Mouse (Mus musculus): ENCODE measurements around the gene Ctbp1. TPM values are rescaled to one million over a fixed set of nuclear protein-coding genes. Genes with fewer than 3 reads are reported as not detected.

Gene Ctbp1
- total and polyA plus RNA-seq, 2 experiments from 2014 or later: 165 to 295 TPM

GRCm38 (mm10) chr5:33239934-33240333 is 34.9 kb downstream of the Ctbp1 start:
- TF ChIP-seq CTCF (IDR thresholded peaks at IDR 0.05; ENCODE audit: low read depth) (no peak), EP300 (IDR thresholded peaks at IDR 0.05; ENCODE audit: low read depth) (no peak)
- DNase-seq (ENCODE audit: low spot score) (no peak), ATAC-seq (ENCODE audit: insufficient read depth, low read depth) (0 out of 2 replicates have a peak, but pooled peaks have one; percentile 10)
- no peaks in the 10 kb centered on the region for H3K27me3 ChIP-seq (ENCODE audit: control insufficient read depth, insufficient read depth, low read length)
- H3K9ac ChIP-seq (replicated peaks; ENCODE audit: low read depth, low read length): no peak overlapping the region
- no peak overlapping the region for H3K4me2 ChIP-seq (ENCODE audit: low read depth, low read length)
- H3K4me3 ChIP-seq (ENCODE audit: low read depth, low read length): no peak overlapping the region
- H3K9me3 ChIP-seq (replicated peaks; ENCODE audit: control insufficient read depth, low read length): no peaks in the 10 kb centered on the region
- whole genome bisulfite sequencing: 23% methylated on average over 3 of the region's 3 CpGs
- H3K27ac ChIP-seq (ENCODE audit: low read depth): peak overlapping the region; percentile 27; the same call in 1 of the 2 replicates
- peaks cover 9% of the 10 kb centered on the region; the same call in 1 of the 2 replicates for H3K36me3 ChIP-seq (replicated peaks; ENCODE audit: control insufficient read depth, insufficient read depth, low read length)
- peaks cover 9% of the 10 kb centered on the region; the same call in 1 of the 2 replicates for H3K4me1 ChIP-seq (ENCODE audit: control insufficient read depth, insufficient read depth)

GRCm38 (mm10) chr5:33239111-33239714 is 35.6 kb downstream of the Ctbp1 start:
- H3K27me3 ChIP-seq (ENCODE audit: control insufficient read depth, insufficient read depth, low read length): no peaks in the 10 kb centered on the region
- DNase-seq (ENCODE audit: low spot score) (no peak), ATAC-seq (ENCODE audit: insufficient read depth, low read depth) (no peak)
- 62% methylated on average over 3 of the region's 3 CpGs for WGBS
- no peak overlapping the region for H3K4me2 ChIP-seq (ENCODE audit: low read depth, low read length)
- peaks cover 9% of the 10 kb centered on the region; the same call in 1 of the 2 replicates for H3K36me3 ChIP-seq (replicated peaks; ENCODE audit: control insufficient read depth, insufficient read depth, low read length)
- H3K27ac ChIP-seq (ENCODE audit: low read depth): peak overlapping the region; percentile 27; the same call in 1 of the 2 replicates
- H3K9ac ChIP-seq (replicated peaks; ENCODE audit: low read depth, low read length): no peak overlapping the region
- H3K9me3 ChIP-seq (replicated peaks; ENCODE audit: control insufficient read depth, low read length): no peaks in the 10 kb centered on the region
- TF ChIP-seq CTCF (IDR thresholded peaks at IDR 0.05; ENCODE audit: low read depth): no peak
- TF ChIP-seq EP300 (IDR thresholded peaks at IDR 0.05; ENCODE audit: low read depth): no peak
- H3K4me1 ChIP-seq (ENCODE audit: control insufficient read depth, insufficient read depth): peaks cover 15% of the 10 kb centered on the region; the same call in 1 of the 2 replicates
- H3K4me3 ChIP-seq (ENCODE audit: low read depth, low read length): no peak overlapping the region

DNA sequence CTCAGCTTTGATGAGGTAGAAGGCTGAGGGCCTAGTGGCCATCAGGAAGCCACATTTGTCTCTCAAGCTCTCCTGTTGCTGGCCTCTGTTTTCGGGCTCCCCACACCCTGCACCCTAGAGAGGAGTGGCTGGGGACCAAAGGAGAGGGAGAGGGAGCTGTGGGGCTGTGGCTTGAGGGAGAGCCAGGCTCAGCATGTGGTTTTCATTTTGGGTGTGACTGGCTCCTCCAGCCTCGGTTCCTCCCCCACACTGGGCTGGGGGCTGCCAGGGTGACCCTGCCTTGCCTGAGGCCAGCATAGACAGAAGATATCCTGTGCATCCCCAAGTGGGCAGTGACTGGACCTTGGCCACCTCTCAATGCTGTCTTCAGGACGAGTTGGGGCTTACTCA is 36.5 kb downstream of the Ctbp1 start:
- TF ChIP-seq EP300 (IDR thresholded peaks at IDR 0.05; ENCODE audit: low read depth) (no peak), CTCF (IDR thresholded peaks at IDR 0.05; ENCODE audit: low read depth) (no peak)
- H3K36me3 ChIP-seq (replicated peaks; ENCODE audit: control insufficient read depth, insufficient read depth, low read length): peaks cover 9% of the 10 kb centered on the region; the same call in 1 of the 2 replicates
- H3K27me3 ChIP-seq (ENCODE audit: control insufficient read depth, insufficient read depth, low read length): no peaks in the 10 kb centered on the region
- H3K4me2 ChIP-seq (ENCODE audit: low read depth, low read length): no peak overlapping the region
- H3K9me3 ChIP-seq (replicated peaks; ENCODE audit: control insufficient read depth, low read length): no peaks in the 10 kb centered on the region
- no peak overlapping the region for H3K9ac ChIP-seq (replicated peaks; ENCODE audit: low read depth, low read length)
- no peak overlapping the region for H3K27ac ChIP-seq (ENCODE audit: low read depth)
- no peak for DNase-seq (ENCODE audit: low spot score)
- 53% methylated on average over 3 of the region's 3 CpGs for WGBS
- H3K4me1 ChIP-seq (ENCODE audit: control insufficient read depth, insufficient read depth): peaks cover 20% of the 10 kb centered on the region; the same call in 1 of the 2 replicates
- no peak for ATAC-seq (ENCODE audit: insufficient read depth, low read depth)
- H3K4me3 ChIP-seq (ENCODE audit: low read depth, low read length): no peak overlapping the region

- Histone ChIP-seq H3K4me1 (ENCODE audit: control insufficient read depth, insufficient read depth) (peaks cover 20% of the 10 kb centered on the region; the same call in 1 of the 2 replicates), H3K27ac (ENCODE audit: low read depth) (no peak overlapping the region), H3K4me2 (ENCODE audit: low read depth, low read length) (no peak overlapping the region), H3K9ac (replicated peaks; ENCODE audit: low read depth, low read length) (no peak overlapping the region), H3K27me3 (ENCODE audit: control insufficient read depth, insufficient read depth, low read length) (no peaks in the 10 kb centered on the region), H3K36me3 (replicated peaks; ENCODE audit: control insufficient read depth, insufficient read depth, low read length) (peaks cover 9% of the 10 kb centered on the region; the same call in 1 of the 2 replicates), H3K9me3 (replicated peaks; ENCODE audit: control insufficient read depth, low read length) (no peaks in the 10 kb centered on the region), H3K4me3 (ENCODE audit: low read depth, low read length) (no peak overlapping the region)
- no peak for ATAC-seq (ENCODE audit: insufficient read depth, low read depth)
- no peak for DNase-seq (ENCODE audit: low spot score)
- TF ChIP-seq CTCF (IDR thresholded peaks at IDR 0.05; ENCODE audit: low read depth): no peak
- no peak for TF ChIP-seq EP300 (IDR thresholded peaks at IDR 0.05; ENCODE audit: low read depth)
- 73% methylated on average over 11 of the region's 11 CpGs for WGBS
Measured at GRCm38 (mm10) chr5:33237600-33238255, 37.1 kb downstream of the Ctbp1 start.

DNA sequence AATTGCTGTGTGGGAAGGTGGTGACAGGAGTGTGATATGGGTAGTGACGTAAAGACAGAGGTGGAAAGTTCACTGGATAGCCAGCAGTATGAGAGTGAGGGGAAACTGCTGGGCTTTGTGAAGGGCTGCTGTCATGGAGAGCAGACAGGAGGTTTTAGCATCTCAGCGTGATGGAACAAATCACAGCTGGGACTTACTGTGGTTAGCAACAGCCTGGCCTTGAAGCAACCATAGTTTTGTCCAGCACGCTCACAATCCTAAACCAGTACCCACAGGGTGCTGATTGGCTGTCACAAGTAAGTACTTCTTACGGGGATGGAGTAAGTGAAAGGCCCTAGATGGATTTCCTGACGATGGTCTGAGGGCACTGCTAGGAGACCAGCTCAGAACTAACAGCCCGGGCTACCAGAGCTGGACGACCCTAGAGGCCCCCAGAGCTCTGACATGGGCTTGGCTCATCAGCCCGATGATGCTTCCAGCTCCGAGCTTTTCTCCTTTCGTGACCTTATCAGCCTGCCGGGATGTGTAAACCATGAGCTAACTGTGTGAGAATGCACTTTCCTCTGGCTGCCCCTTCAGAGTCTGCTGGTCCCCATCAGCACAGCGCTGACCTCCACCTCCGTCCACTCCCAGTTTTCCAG is 40.3 kb downstream of the Ctbp1 start:
- H3K36me3 ChIP-seq (replicated peaks; ENCODE audit: control insufficient read depth, insufficient read depth, low read length): no peaks in the 10 kb centered on the region
- no peak overlapping the region for H3K9ac ChIP-seq (replicated peaks; ENCODE audit: low read depth, low read length)
- TF ChIP-seq CTCF (IDR thresholded peaks at IDR 0.05; ENCODE audit: low read depth): no peak
- TF ChIP-seq EP300 (IDR thresholded peaks at IDR 0.05; ENCODE audit: low read depth): peak; percentile 44; the same call in 1 of the 2 replicates
- no peak overlapping the region for H3K4me3 ChIP-seq (ENCODE audit: low read depth, low read length)
- DNase-seq (ENCODE audit: low spot score): peak; percentile 89
- H3K9me3 ChIP-seq (replicated peaks; ENCODE audit: control insufficient read depth, low read length): no peaks in the 10 kb centered on the region
- peak overlapping the region; percentile 15; the same call in 1 of the 2 replicates for H3K4me2 ChIP-seq (ENCODE audit: low read depth, low read length)
- H3K27ac ChIP-seq (ENCODE audit: low read depth): peak overlapping the region; percentile 72
- H3K4me1 ChIP-seq (ENCODE audit: control insufficient read depth, insufficient read depth): peaks cover 17% of the 10 kb centered on the region; the same call in 1 of the 2 replicates
- 9% methylated on average over 13 of the region's 13 CpGs for WGBS
- peak; percentile 82 for ATAC-seq (ENCODE audit: insufficient read depth, low read depth)
- H3K27me3 ChIP-seq (ENCODE audit: control insufficient read depth, insufficient read depth, low read length): no peaks in the 10 kb centered on the region

All from heart, postnatal 0 days (tissue).